Mouse (Mus musculus): ENCODE results near the gene Rpl27. TPM values are rescaled to one million over a fixed set of nuclear protein-coding genes. Genes with fewer than 3 reads are reported as not detected.
"Not testable (repeated sequence)": the region's sequence is repeated elsewhere in the genome, so short reads cannot be mapped to it uniquely, and the experiment has no call there.

Rpl27 gene
- total and polyA plus RNA-seq, 3 experiments: 595 to 2,621 TPM; not detected in 1

- not testable (repeated sequence) for H3K9me3 ChIP-seq (replicated peaks; ENCODE audit: insufficient read depth, low read length); H3K36me3 ChIP-seq (ENCODE audit: control insufficient read depth in 1 of 2, insufficient read depth in 2 of 2, low read length in 2 of 2); H3K4me1 ChIP-seq (ENCODE audit: control insufficient read depth in 1 of 2, insufficient read depth in 2 of 2, low read length in 2 of 2); H3K27me3 ChIP-seq (ENCODE audit: control insufficient read depth in 1 of 2, insufficient read depth in 2 of 2, low read length in 2 of 2); H3K9ac ChIP-seq (ENCODE audit: control insufficient read depth, low read depth, low read length, poor library complexity, severe bottlenecking); H3K27ac ChIP-seq (ENCODE audit: control insufficient read depth, low read depth, low read length); H3K79me2 ChIP-seq (ENCODE audit: control insufficient read depth, insufficient read depth, low read length, poor library complexity); H3K4me3 ChIP-seq (ENCODE audit: control insufficient read depth in 1 of 2, insufficient read depth in 1 of 2, low read depth in 2 of 2, low read length in 2 of 2); DNase-seq (ENCODE audit: low read depth, low spot score)
- TF ChIP-seq TBP (IDR thresholded peaks at IDR 0.05; ENCODE audit: low read depth, low read length): peak; percentile 89
These were observed 4.1 kb upstream of the Rpl27 start for GRCm38 (mm10) chr11:101438006-101438405.

DNA sequence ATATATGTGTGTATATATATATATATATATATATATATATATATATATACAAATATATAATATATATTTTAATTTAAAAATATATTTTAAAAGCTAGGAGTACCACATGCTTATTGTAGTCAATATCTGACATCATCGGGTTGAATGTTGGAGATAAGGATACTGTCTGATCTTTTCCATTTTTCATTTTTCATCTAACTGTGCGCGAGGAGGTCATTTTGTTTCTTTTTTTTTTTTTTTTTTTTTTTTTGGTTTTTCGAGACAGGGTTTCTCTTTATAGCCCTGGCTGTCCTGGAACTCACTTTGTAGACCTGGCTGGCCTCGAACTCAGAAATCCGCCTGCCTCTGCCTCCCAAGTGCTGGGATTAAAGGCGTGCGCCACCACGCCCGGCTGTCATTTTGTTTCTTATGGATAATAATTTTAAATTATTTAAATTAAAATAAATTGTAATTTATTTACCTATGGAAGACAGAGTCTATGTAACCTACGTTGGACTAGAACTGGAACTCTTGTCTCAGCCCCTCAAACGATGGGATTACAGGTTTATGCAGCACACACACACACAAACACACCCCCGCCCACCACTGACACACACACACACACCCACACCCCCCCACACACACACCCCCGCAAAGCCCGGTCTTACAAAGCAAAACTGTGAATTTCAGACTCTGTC lies 510 bp upstream of the Rpl27 start:
- Histone ChIP-seq H3K4me1 (ENCODE audit: control insufficient read depth in 1 of 2, insufficient read depth in 2 of 2, low read length in 2 of 2) (peaks cover 4 to 16% of the 10 kb centered on the region in 2 experiments; a peak in 3 of 4 replicates), H3K9ac (ENCODE audit: control insufficient read depth, low read depth, low read length, poor library complexity, severe bottlenecking) (peak overlapping the region; percentile 41), H3K36me3 (ENCODE audit: control insufficient read depth in 1 of 2, insufficient read depth in 2 of 2, low read length in 2 of 2) (peaks cover 19 to 20% of the 10 kb centered on the region in 2 experiments), H3K79me2 (ENCODE audit: control insufficient read depth, insufficient read depth, low read length, poor library complexity) (peaks cover 29% of the 10 kb centered on the region), H3K4me3 (ENCODE audit: control insufficient read depth in 1 of 2, insufficient read depth in 1 of 2, low read depth in 2 of 2, low read length in 2 of 2) (peak overlapping the region; percentile 50 to 54)
- TF ChIP-seq MAZ (IDR thresholded peaks at IDR 0.05; ENCODE audit: low read depth, low read length) (peak; percentile 97), GATA1 (IDR thresholded peaks at IDR 0.05; ENCODE audit: low read depth, low read length) (0 out of 2 replicates have a peak, but pooled peaks have one; percentile 3), ZNF384 (IDR thresholded peaks at IDR 0.05; ENCODE audit: low read depth, low read length) (peak; percentile 5; the same call in 1 of the 2 replicates), SMC3 (IDR thresholded peaks at IDR 0.05; ENCODE audit: low read depth, low read length) (peak; percentile 66; the same call in 1 of the 2 replicates)
- not testable (repeated sequence) for H3K27ac ChIP-seq (ENCODE audit: control insufficient read depth, low read depth, low read length); DNase-seq (ENCODE audit: low read depth, low spot score); H3K9me3 ChIP-seq (replicated peaks; ENCODE audit: insufficient read depth, low read length); H3K27me3 ChIP-seq (ENCODE audit: control insufficient read depth in 1 of 2, insufficient read depth in 2 of 2, low read length in 2 of 2)

DNA sequence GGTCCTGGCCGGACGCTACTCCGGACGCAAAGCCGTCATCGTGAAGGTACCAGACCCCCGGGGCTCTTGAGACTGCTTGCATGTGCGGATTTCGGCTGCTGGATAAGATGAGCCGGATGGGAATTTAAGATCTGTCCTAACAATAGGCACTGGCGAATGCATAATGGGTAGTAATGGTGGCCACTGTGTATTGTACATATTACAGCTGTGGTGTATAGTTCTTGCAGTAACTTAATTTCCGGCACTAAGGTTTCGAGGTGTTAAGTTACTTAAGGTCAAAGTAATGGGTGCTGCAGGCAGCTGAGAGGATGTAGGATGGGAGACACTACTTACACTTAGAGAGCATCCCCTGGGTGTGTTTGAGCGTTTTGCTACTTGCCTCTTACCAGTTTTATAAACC lies 662 bp downstream of the Rpl27 start:
- H3K27ac ChIP-seq (ENCODE audit: control insufficient read depth, low read depth, low read length): peak overlapping the region; percentile 81
- H3K27me3 ChIP-seq (ENCODE audit: control insufficient read depth in 1 of 2, insufficient read depth in 2 of 2, low read length in 2 of 2): no peaks in the 10 kb centered on the region
- H3K36me3 ChIP-seq (ENCODE audit: control insufficient read depth in 1 of 2, insufficient read depth in 2 of 2, low read length in 2 of 2): peaks cover 19 to 20% of the 10 kb centered on the region in 2 experiments
- H3K9me3 ChIP-seq (replicated peaks; ENCODE audit: insufficient read depth, low read length): no peaks in the 10 kb centered on the region
- peaks cover 4 to 16% of the 10 kb centered on the region in 2 experiments; a peak in 3 of 4 replicates for H3K4me1 ChIP-seq (ENCODE audit: control insufficient read depth in 1 of 2, insufficient read depth in 2 of 2, low read length in 2 of 2)
- 0 out of 4 replicates have a peak, but pooled peaks of 1 of the 2 experiments have one; percentile 2 for TF ChIP-seq POLR2A (IDR thresholded peaks at IDR 0.05; ENCODE audit: control insufficient read depth in 1 of 2, insufficient read depth in 1 of 2, low read depth in 1 of 2, low read length in 2 of 2, poor library complexity in 1 of 2)
- no peak for TF ChIP-seq E2F4 (IDR thresholded peaks at IDR 0.05; ENCODE audit: borderline replicate concordance, low read depth, low read length)
- DNase-seq (ENCODE audit: low read depth, low spot score): peak; percentile 64
- peak overlapping the region; percentile 89 to 93 for H3K4me3 ChIP-seq (ENCODE audit: control insufficient read depth in 1 of 2, insufficient read depth in 1 of 2, low read depth in 2 of 2, low read length in 2 of 2)
- H3K9ac ChIP-seq (ENCODE audit: control insufficient read depth, low read depth, low read length, poor library complexity, severe bottlenecking): peak overlapping the region; percentile 91
- peaks cover 29% of the 10 kb centered on the region for H3K79me2 ChIP-seq (ENCODE audit: control insufficient read depth, insufficient read depth, low read length, poor library complexity)

GRCm38 (mm10) chr11:101446319-101446718 lies 4.2 kb downstream of the Rpl27 start:
- Histone ChIP-seq H3K79me2 (ENCODE audit: control insufficient read depth, insufficient read depth, low read length, poor library complexity) (peaks cover 30% of the 10 kb centered on the region), H3K36me3 (ENCODE audit: control insufficient read depth in 1 of 2, insufficient read depth in 2 of 2, low read length in 2 of 2) (peaks cover 19 to 28% of the 10 kb centered on the region in 2 experiments), H3K4me1 (ENCODE audit: control insufficient read depth in 1 of 2, insufficient read depth in 2 of 2, low read length in 2 of 2) (peaks cover 11 to 28% of the 10 kb centered on the region in 2 experiments), H3K4me3 (ENCODE audit: control insufficient read depth in 1 of 2, insufficient read depth in 1 of 2, low read depth in 2 of 2, low read length in 2 of 2) (no peak overlapping the region), H3K27me3 (ENCODE audit: control insufficient read depth in 1 of 2, insufficient read depth in 2 of 2, low read length in 2 of 2) (no peaks in the 10 kb centered on the region), H3K9ac (ENCODE audit: control insufficient read depth, low read depth, low read length, poor library complexity, severe bottlenecking) (no peak overlapping the region), H3K9me3 (replicated peaks; ENCODE audit: insufficient read depth, low read length) (no peaks in the 10 kb centered on the region), H3K27ac (ENCODE audit: control insufficient read depth, low read depth, low read length) (peak overlapping the region; percentile 0; the same call in 1 of the 2 replicates)
- TF ChIP-seq MYB (IDR thresholded peaks at IDR 0.05; ENCODE audit: low read depth, low read length): peak; percentile 11; the same call in 1 of the 2 replicates
- TF ChIP-seq NELFE (IDR thresholded peaks at IDR 0.05; ENCODE audit: low read depth, low read length): 0 out of 2 replicates have a peak, but pooled peaks have one; percentile 3
- no peak for TF ChIP-seq USF2 (IDR thresholded peaks at IDR 0.05; ENCODE audit: borderline replicate concordance in 1 of 2, insufficient read depth in 1 of 2, low read depth in 1 of 2, low read length in 2 of 2)
- 0 out of 2 replicates have a peak, but pooled peaks have one; percentile 27 for TF ChIP-seq CHD2 (IDR thresholded peaks at IDR 0.05; ENCODE audit: low read length)
- TF ChIP-seq ZKSCAN1 (IDR thresholded peaks at IDR 0.05; ENCODE audit: low read depth, low read length): no peak
- TF ChIP-seq POLR2AphosphoS2 (IDR thresholded peaks at IDR 0.05; ENCODE audit: low read length): peak; percentile 98
- TF ChIP-seq SMC3 (IDR thresholded peaks at IDR 0.05; ENCODE audit: low read depth, low read length): peak; percentile 9
- peak in 1 of 2 experiments; percentile 63; a peak in 1 of 4 replicates for TF ChIP-seq POLR2A (IDR thresholded peaks at IDR 0.05; ENCODE audit: control insufficient read depth in 1 of 2, insufficient read depth in 1 of 2, low read depth in 1 of 2, low read length in 2 of 2, poor library complexity in 1 of 2)
- TF ChIP-seq ZMIZ1 (IDR thresholded peaks at IDR 0.05; ENCODE audit: low read depth, low read length): peak; percentile 71
- TF ChIP-seq KAT2A (conservative IDR thresholded peaks at IDR 0.05; ENCODE audit: low read depth, low read length): no peak
- peak; percentile 28; the same call in 1 of the 2 replicates for TF ChIP-seq MXI1 (IDR thresholded peaks at IDR 0.05; ENCODE audit: low read depth, low read length)
- TF ChIP-seq USF1 (IDR thresholded peaks at IDR 0.05; ENCODE audit: low read depth, low read length): no peak
- TF ChIP-seq MYC (IDR thresholded peaks at IDR 0.05; ENCODE audit: low read depth, low read length): peak; percentile 74; the same call in 1 of the 2 replicates
- peak; percentile 83 for DNase-seq (ENCODE audit: low read depth, low spot score)

Data from MEL (cell line).